Mouse (Mus musculus) G1E (cell line): Measurements from ENCODE around the gene Rgs17. TPM values are rescaled to one million over a fixed set of nuclear protein-coding genes. Genes with fewer than 3 reads are reported as not detected.

Experiments used
- ATAC-seq: 2 replicates; pipeline ENCODE4 v1.8.0; 2016; ENCODE audit warnings: mild to moderate bottlenecking; ENCODE audit not compliant: insufficient number of reproducible peaks, poor library complexity, low FRiP score, severe bottlenecking; ENCODE audit errors: extremely low read depth
- DNase-seq: peaks from one replicate; pipeline ENCODE4 v3.0.0; 2012; ENCODE audit warnings: low spot score
- H3K27me3 ChIP-seq: 2 replicates; pipeline ENCODE4 v1.6.1; 2012; ENCODE audit warnings: mild to moderate bottlenecking, low read length, inconsistent platforms; ENCODE audit not compliant: insufficient read depth
- H3K36me3 ChIP-seq: replicated peaks from 2 replicates; pipeline ENCODE3; 2012; ENCODE audit warnings: mild to moderate bottlenecking, inconsistent platforms
- H3K4me1 ChIP-seq: 2 replicates; pipeline ENCODE4 v1.6.1; 2012; ENCODE audit warnings: low read depth, low read length, inconsistent platforms, mixed read lengths; ENCODE audit not compliant: insufficient read depth
- H3K4me3 ChIP-seq: 2 replicates; pipeline ENCODE4 v1.5.1; 2012; ENCODE audit warnings: low read depth, mild to moderate bottlenecking, inconsistent platforms, low read length, moderate library complexity, mixed read lengths
- H3K9me3 ChIP-seq: replicated peaks from 2 replicates; pipeline ENCODE4 v1.6.1; 2012; ENCODE audit warnings: inconsistent platforms
- CTCF ChIP-seq: IDR thresholded peaks from 2 replicates; pipeline ENCODE4 v1.5.1; 2012; ENCODE audit warnings: low read depth, low read length, inconsistent platforms, mixed read lengths
- GATA1 ChIP-seq: IDR thresholded peaks from 2 replicates; pipeline ENCODE4 v1.6.1; 2012; ENCODE audit warnings: borderline replicate concordance, low read length, inconsistent platforms, mixed read lengths
- GATA2 ChIP-seq: IDR thresholded peaks from 2 replicates; pipeline ENCODE4 v1.6.1; 2012; ENCODE audit warnings: low read depth, low read length, inconsistent platforms, borderline replicate concordance
- POLR2AphosphoS5 ChIP-seq: IDR thresholded peaks from 2 replicates; pipeline ENCODE4 v1.6.1; 2012; ENCODE audit warnings: low read depth, low read length, inconsistent platforms; ENCODE audit not compliant: insufficient replicate concordance
- TAL1 ChIP-seq: conservative IDR thresholded peaks from 2 replicates; pipeline ENCODE4 v1.6.1; 2012; ENCODE audit warnings: low read depth, low read length, inconsistent platforms, mixed read lengths
- polyA plus RNA-seq: library from polyadenylated mRNA; stranded (reverse); fragments of >175 nt; gene quantifications from 2 replicates; pipeline ENCODE4 v1.2.3, GENCODE M21; 2012
- total RNA-seq, 2 experiments: library from RNA; stranded (forward) in 1 of 2; stranded (reverse) in 1 of 2; fragments of 200-1000 nt in 1 of 2; fragments of >200 nt in 1 of 2; fragmentation: Nextera tagmentation in 1 of 2; gene quantifications; 2 replicates each; pipeline ENCODE4 v1.2.3; 2014 to 2017

Rgs17 gene
- total and polyA plus RNA-seq, 3 experiments: 0.05 TPM; not detected in 2

- H3K4me3 ChIP-seq: no peak overlapping the region
- no peaks in the 10 kb centered on the region for H3K27me3 ChIP-seq
- H3K9me3 ChIP-seq: no peaks in the 10 kb centered on the region
- no peaks in the 10 kb centered on the region for H3K36me3 ChIP-seq
- no peaks in the 10 kb centered on the region for H3K4me1 ChIP-seq
- ATAC-seq (no peak), DNase-seq (no peak)
- no peak for TF ChIP-seq GATA1
- TF ChIP-seq TAL1: no peak
- TF ChIP-seq GATA2: no peak
- TF ChIP-seq POLR2AphosphoS5: no peak
- no peak for TF ChIP-seq CTCF
These were observed 56.2 kb downstream of the Rgs17 start for GRCm38 (mm10) chr10:5865996-5866395.

- H3K36me3 ChIP-seq: no peaks in the 10 kb centered on the region
- ATAC-seq (no peak), DNase-seq (no peak)
- no peak overlapping the region for H3K4me3 ChIP-seq
- H3K27me3 ChIP-seq: peaks cover 3% of the 10 kb centered on the region; the same call in 1 of the 2 replicates
- H3K9me3 ChIP-seq: no peaks in the 10 kb centered on the region
- TF ChIP-seq GATA2 (no peak), GATA1 (no peak), CTCF (no peak), TAL1 (no peak), POLR2AphosphoS5 (no peak)
- H3K4me1 ChIP-seq: no peaks in the 10 kb centered on the region
These were observed 59.5 kb downstream of the Rgs17 start for GRCm38 (mm10) chr10:5862669-5863068.

DNA sequence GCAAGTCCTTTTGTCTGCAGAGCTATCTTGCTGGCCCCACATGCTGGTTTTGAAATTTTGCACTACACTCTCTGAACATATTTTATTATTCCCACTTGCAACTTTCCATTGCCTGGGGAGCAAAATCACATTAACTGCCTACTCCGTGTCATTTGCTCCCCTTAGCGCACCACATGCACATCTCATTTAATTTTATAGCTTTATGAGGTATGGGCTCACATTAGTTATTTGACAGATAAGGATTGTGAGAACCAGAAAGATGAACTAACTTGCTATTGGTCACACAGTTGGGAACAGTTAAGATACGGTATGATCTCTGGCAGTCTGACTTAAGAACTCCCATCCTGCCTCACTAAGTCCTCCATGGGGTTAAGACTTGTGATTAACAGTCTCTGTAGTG is 61.4 kb downstream of the Rgs17 start:
- Histone ChIP-seq H3K27me3 (peaks cover 3% of the 10 kb centered on the region; the same call in 1 of the 2 replicates), H3K4me1 (no peaks in the 10 kb centered on the region), H3K36me3 (no peaks in the 10 kb centered on the region), H3K4me3 (no peak overlapping the region), H3K9me3 (no peaks in the 10 kb centered on the region)
- TF ChIP-seq TAL1: no peak
- no peak for TF ChIP-seq CTCF
- no peak for TF ChIP-seq GATA2
- TF ChIP-seq GATA1: no peak
- no peak for TF ChIP-seq POLR2AphosphoS5
- ATAC-seq (no peak), DNase-seq (no peak)

GRCm38 (mm10) chr10:5859729-5860128 is 62.5 kb downstream of the Rgs17 start:
- ATAC-seq (no peak), DNase-seq (no peak)
- H3K9me3 ChIP-seq: no peaks in the 10 kb centered on the region
- no peaks in the 10 kb centered on the region for H3K36me3 ChIP-seq
- TF ChIP-seq GATA2: no peak
- peak; percentile 50 for TF ChIP-seq CTCF
- no peaks in the 10 kb centered on the region for H3K4me1 ChIP-seq
- no peak overlapping the region for H3K4me3 ChIP-seq
- H3K27me3 ChIP-seq: peaks cover 3% of the 10 kb centered on the region; the same call in 1 of the 2 replicates

GRCm38 (mm10) chr10:5857996-5858549 is 64.1 kb downstream of the Rgs17 start:
- no peak for TF ChIP-seq CTCF
- no peak for TF ChIP-seq POLR2AphosphoS5
- no peak for TF ChIP-seq TAL1
- no peak for TF ChIP-seq GATA2
- no peak for TF ChIP-seq GATA1

DNA sequence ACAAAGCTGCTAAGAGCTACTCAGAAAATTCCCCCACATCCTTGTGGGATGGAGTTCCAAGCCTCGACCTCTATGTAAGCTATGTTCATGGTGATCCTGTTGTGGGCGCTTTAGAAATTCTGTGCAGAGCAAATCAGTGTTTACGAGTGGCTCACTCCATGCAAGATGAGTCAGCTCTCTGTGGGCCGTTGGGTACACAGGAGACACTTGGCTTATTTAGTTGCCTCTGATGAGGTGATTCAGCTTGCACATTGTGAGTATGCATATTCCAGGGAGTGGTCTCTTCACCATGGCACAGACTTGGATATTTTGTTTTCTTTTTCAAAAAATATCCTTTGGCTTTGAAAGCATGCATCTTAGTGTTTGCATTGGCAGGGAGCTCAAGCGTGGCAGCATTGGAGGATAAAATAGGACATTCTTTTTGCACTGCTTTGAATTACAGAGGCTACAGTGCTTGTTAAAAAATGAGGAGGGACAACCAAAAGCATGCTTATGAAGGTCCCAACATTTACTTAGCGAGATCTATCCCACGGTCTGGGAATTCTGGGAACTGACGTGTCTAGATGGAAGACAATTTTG is 68.8 kb downstream of the Rgs17 start:
- Histone ChIP-seq H3K36me3 (no peaks in the 10 kb centered on the region), H3K4me3 (no peak overlapping the region), H3K4me1 (no peaks in the 10 kb centered on the region), H3K9me3 (no peaks in the 10 kb centered on the region), H3K27me3 (peaks cover 3% of the 10 kb centered on the region; the same call in 1 of the 2 replicates)
- DNase-seq: no peak
- TF ChIP-seq TAL1: no peak
- TF ChIP-seq CTCF: no peak
- no peak for TF ChIP-seq GATA2
- TF ChIP-seq GATA1: no peak
- no peak for TF ChIP-seq POLR2AphosphoS5
- ATAC-seq: no peak

More at GRCm38 (mm10) chr10:5857996-5858549, 64.1 kb downstream of the Rgs17 start:
- Histone ChIP-seq H3K4me1 (no peaks in the 10 kb centered on the region), H3K36me3 (no peaks in the 10 kb centered on the region), H3K27me3 (peaks cover 3% of the 10 kb centered on the region; the same call in 1 of the 2 replicates), H3K9me3 (no peaks in the 10 kb centered on the region), H3K4me3 (no peak overlapping the region)
- ATAC-seq (no peak), DNase-seq (no peak)
